Mouse (Mus musculus): ENCODE measurements at regions not wholly inside any gene's neighbourhood (a gene's known extent, or its start where the extent isn't known, plus 50 kb on each side); places are given as distances from the start of the nearest gene placed in this dataset.
"Not testable (repeated sequence)": the region's sequence is repeated elsewhere in the genome, so short reads cannot be mapped to it uniquely, and the experiment has no call there.

GRCm38 (mm10) chr14:53101362-53101761 is 605.8 kb upstream of the Olfr1507 start:
- WGBS: 38% methylated on average over 5 of the region's 5 CpGs

GRCm38 (mm10) chr14:53090921-53091320 is 595.4 kb upstream of the Olfr1507 start:
- ATAC-seq (ENCODE audit: low FRiP score); H3K27me3 ChIP-seq (ENCODE audit: insufficient read depth, low read length); H3K9me3 ChIP-seq (ENCODE audit: low read length); H3K36me3 ChIP-seq (ENCODE audit: insufficient read depth, low read length); H3K4me3 ChIP-seq (ENCODE audit: low read depth, low read length); H3K9ac ChIP-seq (replicated peaks; ENCODE audit: low read length, poor library complexity, severe bottlenecking); H3K4me2 ChIP-seq (ENCODE audit: low read depth, low read length, poor library complexity, severe bottlenecking); H3K27ac ChIP-seq (ENCODE audit: low read depth, low read length); H3K4me1 ChIP-seq (ENCODE audit: insufficient read depth, low read length); DNase-seq (ENCODE audit: low spot score): not testable (repeated sequence)

More at GRCm38 (mm10) chr14:53101362-53101761, 605.8 kb upstream of the Olfr1507 start:
- not testable (repeated sequence) for H3K36me3 ChIP-seq (ENCODE audit: insufficient read depth, low read length); H3K9ac ChIP-seq (replicated peaks; ENCODE audit: low read length, poor library complexity, severe bottlenecking); DNase-seq (ENCODE audit: low spot score); H3K9me3 ChIP-seq (ENCODE audit: low read length); H3K27me3 ChIP-seq (ENCODE audit: insufficient read depth, low read length); H3K27ac ChIP-seq (ENCODE audit: low read depth, low read length); H3K4me1 ChIP-seq (ENCODE audit: insufficient read depth, low read length); H3K4me2 ChIP-seq (ENCODE audit: low read depth, low read length, poor library complexity, severe bottlenecking); H3K4me3 ChIP-seq (ENCODE audit: low read depth, low read length)
- peak; percentile 37 for TF ChIP-seq CTCF (IDR thresholded peaks at IDR 0.05)
- peak; percentile 47; the same call in 1 of the 2 replicates for ATAC-seq (ENCODE audit: low FRiP score)

GRCm38 (mm10) chr14:53081853-53082252 is 586.3 kb upstream of the Olfr1507 start:
- not testable (repeated sequence) for H3K4me3 ChIP-seq (ENCODE audit: low read depth, low read length); ATAC-seq (ENCODE audit: low FRiP score); H3K4me1 ChIP-seq (ENCODE audit: insufficient read depth, low read length); H3K4me2 ChIP-seq (ENCODE audit: low read depth, low read length, poor library complexity, severe bottlenecking); H3K9ac ChIP-seq (replicated peaks; ENCODE audit: low read length, poor library complexity, severe bottlenecking); H3K27ac ChIP-seq (ENCODE audit: low read depth, low read length); H3K36me3 ChIP-seq (ENCODE audit: insufficient read depth, low read length); H3K9me3 ChIP-seq (ENCODE audit: low read length); DNase-seq (ENCODE audit: low spot score); H3K27me3 ChIP-seq (ENCODE audit: insufficient read depth, low read length)
- WGBS: 84% methylated on average over 4 of the region's 4 CpGs

GRCm38 (mm10) chr14:53081024-53081711 is 585.6 kb upstream of the Olfr1507 start:
- not testable (repeated sequence) for H3K9me3 ChIP-seq (ENCODE audit: low read length); H3K36me3 ChIP-seq (ENCODE audit: insufficient read depth, low read length); H3K4me1 ChIP-seq (ENCODE audit: insufficient read depth, low read length); H3K4me3 ChIP-seq (ENCODE audit: low read depth, low read length); H3K27me3 ChIP-seq (ENCODE audit: insufficient read depth, low read length); DNase-seq (ENCODE audit: low spot score); H3K9ac ChIP-seq (replicated peaks; ENCODE audit: low read length, poor library complexity, severe bottlenecking); H3K27ac ChIP-seq (ENCODE audit: low read depth, low read length); ATAC-seq (ENCODE audit: low FRiP score); H3K4me2 ChIP-seq (ENCODE audit: low read depth, low read length, poor library complexity, severe bottlenecking)
- no CpG with 5 or more reads among the region's 2 CpGs for WGBS

GRCm38 (mm10) chr14:53080556-53080955 is 585.0 kb upstream of the Olfr1507 start:
- not testable (repeated sequence) for H3K27me3 ChIP-seq (ENCODE audit: insufficient read depth, low read length); H3K4me2 ChIP-seq (ENCODE audit: low read depth, low read length, poor library complexity, severe bottlenecking); H3K4me3 ChIP-seq (ENCODE audit: low read depth, low read length); H3K9ac ChIP-seq (replicated peaks; ENCODE audit: low read length, poor library complexity, severe bottlenecking); H3K4me1 ChIP-seq (ENCODE audit: insufficient read depth, low read length); H3K27ac ChIP-seq (ENCODE audit: low read depth, low read length); ATAC-seq (ENCODE audit: low FRiP score); H3K36me3 ChIP-seq (ENCODE audit: insufficient read depth, low read length); H3K9me3 ChIP-seq (ENCODE audit: low read length); DNase-seq (ENCODE audit: low spot score)
- 86% methylated on average over 3 of the region's 3 CpGs for WGBS

GRCm38 (mm10) chr14:53075937-53076336 is 580.4 kb upstream of the Olfr1507 start:
- H3K9ac ChIP-seq (replicated peaks; ENCODE audit: low read length, poor library complexity, severe bottlenecking); H3K4me2 ChIP-seq (ENCODE audit: low read depth, low read length, poor library complexity, severe bottlenecking); H3K9me3 ChIP-seq (ENCODE audit: low read length); H3K4me3 ChIP-seq (ENCODE audit: low read depth, low read length); DNase-seq (ENCODE audit: low spot score); ATAC-seq (ENCODE audit: low FRiP score); H3K27me3 ChIP-seq (ENCODE audit: insufficient read depth, low read length); H3K36me3 ChIP-seq (ENCODE audit: insufficient read depth, low read length); H3K27ac ChIP-seq (ENCODE audit: low read depth, low read length); H3K4me1 ChIP-seq (ENCODE audit: insufficient read depth, low read length): not testable (repeated sequence)
- WGBS: 89% methylated on average over 2 of the region's 2 CpGs

- not testable (repeated sequence) for H3K4me3 ChIP-seq (ENCODE audit: low read depth, low read length); H3K4me2 ChIP-seq (ENCODE audit: low read depth, low read length, poor library complexity, severe bottlenecking); H3K36me3 ChIP-seq (ENCODE audit: insufficient read depth, low read length); DNase-seq (ENCODE audit: low spot score); H3K27ac ChIP-seq (ENCODE audit: low read depth, low read length); H3K27me3 ChIP-seq (ENCODE audit: insufficient read depth, low read length); H3K4me1 ChIP-seq (ENCODE audit: insufficient read depth, low read length); H3K9ac ChIP-seq (replicated peaks; ENCODE audit: low read length, poor library complexity, severe bottlenecking); ATAC-seq (ENCODE audit: low FRiP score); H3K9me3 ChIP-seq (ENCODE audit: low read length)
- WGBS: 79% methylated on average over 6 of the region's 6 CpGs
These were observed 577.6 kb upstream of the Olfr1507 start for GRCm38 (mm10) chr14:53073126-53073525.

GRCm38 (mm10) chr14:53072502-53072901 is 577.0 kb upstream of the Olfr1507 start:
- H3K9me3 ChIP-seq (ENCODE audit: low read length); ATAC-seq (ENCODE audit: low FRiP score); DNase-seq (ENCODE audit: low spot score); H3K27me3 ChIP-seq (ENCODE audit: insufficient read depth, low read length); H3K9ac ChIP-seq (replicated peaks; ENCODE audit: low read length, poor library complexity, severe bottlenecking); H3K4me2 ChIP-seq (ENCODE audit: low read depth, low read length, poor library complexity, severe bottlenecking); H3K4me1 ChIP-seq (ENCODE audit: insufficient read depth, low read length); H3K36me3 ChIP-seq (ENCODE audit: insufficient read depth, low read length); H3K4me3 ChIP-seq (ENCODE audit: low read depth, low read length); H3K27ac ChIP-seq (ENCODE audit: low read depth, low read length): not testable (repeated sequence)
- no CpG with 5 or more reads among the region's 1 CpGs for WGBS

GRCm38 (mm10) chr14:53054439-53054838 is 558.9 kb upstream of the Olfr1507 start:
- H3K9ac ChIP-seq (replicated peaks; ENCODE audit: low read length, poor library complexity, severe bottlenecking); H3K4me2 ChIP-seq (ENCODE audit: low read depth, low read length, poor library complexity, severe bottlenecking); ATAC-seq (ENCODE audit: low FRiP score); H3K9me3 ChIP-seq (ENCODE audit: low read length); H3K27me3 ChIP-seq (ENCODE audit: insufficient read depth, low read length); H3K4me1 ChIP-seq (ENCODE audit: insufficient read depth, low read length); DNase-seq (ENCODE audit: low spot score); H3K4me3 ChIP-seq (ENCODE audit: low read depth, low read length); H3K36me3 ChIP-seq (ENCODE audit: insufficient read depth, low read length); H3K27ac ChIP-seq (ENCODE audit: low read depth, low read length): not testable (repeated sequence)
- 93% methylated on average over 2 of the region's 3 CpGs for WGBS

All from midbrain, postnatal 0 days (tissue).